Mouse (Mus musculus) bone marrow macrophage, adult 2 months (primary cell): ENCODE data around the gene Ccdc33. TPM values are rescaled to one million over a fixed set of nuclear protein-coding genes. Genes with fewer than 3 reads are reported as not detected.

Experiments used
- H3K27ac ChIP-seq: 2 replicates; pipeline ENCODE4 v1.5.1; 2012; ENCODE audit warnings: low read depth, low read length; ENCODE audit not compliant: insufficient read depth
- H3K4me1 ChIP-seq: 2 replicates; pipeline ENCODE4 v1.6.1; 2012; ENCODE audit warnings: low read length; ENCODE audit not compliant: control insufficient read depth, insufficient read depth
- H3K4me3 ChIP-seq: 2 replicates; pipeline ENCODE4 v1.5.1; 2012; ENCODE audit warnings: mild to moderate bottlenecking, low read length, moderate library complexity; ENCODE audit not compliant: insufficient read depth
- CTCF ChIP-seq: IDR thresholded peaks from 2 replicates; pipeline ENCODE4 v1.5.1; 2012; ENCODE audit warnings: low read depth, mild to moderate bottlenecking, low read length, moderate library complexity
- POLR2A ChIP-seq: IDR thresholded peaks from 2 replicates; pipeline ENCODE4 v1.6.1; 2012; ENCODE audit warnings: mild to moderate bottlenecking, low read depth, low read length, borderline replicate concordance
- polyA plus RNA-seq: library from polyadenylated mRNA; stranded (reverse); fragments of >200 nt; gene quantifications from 2 replicates; pipeline ENCODE4 v1.2.4, GENCODE M21; 2012; ENCODE audit not compliant: missing spikeins, insufficient read depth, insufficient read length

Gene Ccdc33
- polyA plus RNA-seq: not detected in 2 replicates

DNA sequence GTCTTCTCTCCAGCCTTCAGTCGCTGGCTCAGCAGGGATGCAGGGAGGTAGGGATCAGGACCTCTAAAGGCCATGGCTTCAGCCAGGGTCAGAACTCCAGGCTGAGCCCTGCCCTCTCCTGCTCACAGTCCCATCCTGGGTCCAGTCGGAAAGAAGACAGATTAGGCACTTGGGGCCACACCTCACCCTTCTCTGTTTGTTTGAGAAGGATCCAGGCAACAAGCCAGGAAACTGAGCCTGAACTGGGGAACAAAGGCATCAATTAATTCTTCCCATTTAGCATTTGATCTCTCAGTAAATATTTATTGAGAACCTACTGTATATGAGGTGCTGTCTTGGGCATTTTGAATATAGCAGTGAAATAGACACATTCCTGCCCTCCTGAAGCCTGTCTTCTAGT is at the start of gene Ccdc33:
Gene Ccdc33 (minus strand): TSS at position 153 of the 400 bp plus-strand sequence.
- H3K27ac ChIP-seq: no peak within 1 kb of the TSS
- no peak for TF ChIP-seq POLR2A
- TF ChIP-seq CTCF: no peak
- H3K4me1 ChIP-seq: no peaks in the 10 kb centered on the region
- no peak within 1 kb of the TSS for H3K4me3 ChIP-seq

- Histone ChIP-seq H3K4me1 (no peaks in the 10 kb centered on the region), H3K4me3 (no peak overlapping the region), H3K27ac (no peak overlapping the region)
- TF ChIP-seq POLR2A (no peak), CTCF (no peak)
These were observed 47.2 kb upstream of the Ccdc33 start for GRCm38 (mm10) chr9:58165779-58166178.

GRCm38 (mm10) chr9:58163146-58163545 is 44.5 kb upstream of the Ccdc33 start:
- TF ChIP-seq CTCF: no peak
- TF ChIP-seq POLR2A: no peak
- Histone ChIP-seq H3K4me1 (no peaks in the 10 kb centered on the region), H3K27ac (no peak overlapping the region), H3K4me3 (no peak overlapping the region)

DNA sequence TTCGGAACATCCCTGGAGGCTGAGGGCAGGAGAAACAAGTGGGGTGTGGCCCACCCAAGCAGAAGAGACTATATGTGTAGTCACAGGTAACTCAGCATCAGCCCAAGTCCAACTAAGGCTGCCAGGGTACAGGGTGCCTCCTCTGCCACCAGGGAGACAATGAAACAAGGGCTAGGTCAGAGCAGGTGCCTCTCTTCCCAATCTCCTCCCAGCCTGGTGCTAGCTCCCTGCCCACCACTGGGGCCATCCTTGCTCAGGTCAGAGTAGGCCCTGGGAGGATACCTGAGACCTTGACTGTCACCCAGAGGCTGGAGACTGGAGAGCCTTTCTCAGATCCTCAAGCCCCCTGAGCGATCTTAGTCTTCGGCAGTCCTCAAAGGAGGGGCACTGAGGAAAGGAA is 43.5 kb upstream of the Ccdc33 start:
- TF ChIP-seq CTCF: no peak
- TF ChIP-seq POLR2A: no peak
- no peak overlapping the region for H3K4me3 ChIP-seq
- no peaks in the 10 kb centered on the region for H3K4me1 ChIP-seq
- no peak overlapping the region for H3K27ac ChIP-seq

GRCm38 (mm10) chr9:58160315-58160714 is 41.7 kb upstream of the Ccdc33 start:
- Histone ChIP-seq H3K4me1 (no peaks in the 10 kb centered on the region), H3K4me3 (no peak overlapping the region), H3K27ac (no peak overlapping the region)
- no peak for TF ChIP-seq POLR2A
- TF ChIP-seq CTCF: no peak

- no peak overlapping the region for H3K27ac ChIP-seq
- TF ChIP-seq CTCF (no peak), POLR2A (no peak)
- no peaks in the 10 kb centered on the region for H3K4me1 ChIP-seq
- no peak overlapping the region for H3K4me3 ChIP-seq
These were observed 41.2 kb upstream of the Ccdc33 start for GRCm38 (mm10) chr9:58159855-58160254.

DNA sequence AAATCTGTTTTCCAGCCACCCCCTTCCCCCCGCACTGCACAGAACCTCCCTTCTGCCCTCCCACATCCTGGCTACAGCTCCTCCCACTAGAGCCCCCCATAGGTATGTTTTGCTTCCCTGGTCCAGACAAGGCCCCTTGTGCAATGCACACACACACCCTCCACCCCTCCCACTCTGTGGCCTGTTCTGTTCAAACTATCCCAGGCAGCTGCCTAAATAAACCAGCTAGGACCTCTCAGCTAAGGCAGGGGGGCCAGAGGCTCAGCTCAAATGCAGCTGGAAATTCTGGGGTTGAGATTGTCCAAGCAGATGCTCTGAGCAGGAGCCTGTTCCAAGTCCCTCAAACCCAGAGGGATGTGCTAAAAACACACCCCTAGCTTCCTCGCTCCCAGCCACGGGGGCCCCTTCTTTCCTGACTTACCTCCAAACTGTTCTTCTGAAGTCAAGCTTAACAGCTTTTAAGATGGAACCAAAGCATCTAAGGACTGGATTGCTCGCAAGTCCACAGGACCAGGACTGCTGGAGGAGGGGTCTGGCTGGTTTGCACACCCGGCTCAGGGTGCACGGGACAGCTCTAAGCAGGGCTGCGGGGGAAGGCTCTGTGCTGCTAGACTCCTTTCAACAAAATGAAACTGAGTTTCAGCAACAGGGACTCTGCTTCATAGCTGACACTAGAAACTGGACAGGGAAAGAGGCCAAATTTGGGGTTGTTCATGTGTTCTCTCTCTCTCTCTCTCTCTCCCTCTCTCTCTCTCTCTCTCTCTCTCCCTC is 40.1 kb upstream of the Ccdc33 start:
- Histone ChIP-seq H3K4me3 (no peak overlapping the region), H3K4me1 (no peaks in the 10 kb centered on the region), H3K27ac (no peak overlapping the region)
- TF ChIP-seq POLR2A (no peak), CTCF (no peak)

DNA sequence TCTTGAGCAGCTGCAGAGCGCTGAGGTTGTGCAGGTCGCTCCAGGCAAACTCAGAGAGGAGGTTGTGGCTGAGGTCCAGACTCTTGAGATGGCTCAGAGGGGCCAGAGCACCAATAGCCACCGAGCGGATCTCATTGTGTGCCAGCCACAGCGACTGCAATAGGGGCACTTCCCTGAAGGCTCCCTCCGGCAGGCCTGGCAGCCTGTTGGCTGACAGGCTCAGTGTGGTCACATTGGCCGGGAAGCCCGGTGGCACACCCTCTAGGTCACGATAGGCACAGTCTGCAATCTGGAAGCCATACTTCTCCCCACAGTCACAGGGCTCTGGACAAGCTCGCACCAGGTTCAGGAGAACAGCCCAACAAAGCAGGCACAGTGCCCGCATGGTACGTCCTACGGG is 39.2 kb upstream of the Ccdc33 start:
- H3K4me3 ChIP-seq: no peak overlapping the region
- H3K27ac ChIP-seq: no peak overlapping the region

DNA sequence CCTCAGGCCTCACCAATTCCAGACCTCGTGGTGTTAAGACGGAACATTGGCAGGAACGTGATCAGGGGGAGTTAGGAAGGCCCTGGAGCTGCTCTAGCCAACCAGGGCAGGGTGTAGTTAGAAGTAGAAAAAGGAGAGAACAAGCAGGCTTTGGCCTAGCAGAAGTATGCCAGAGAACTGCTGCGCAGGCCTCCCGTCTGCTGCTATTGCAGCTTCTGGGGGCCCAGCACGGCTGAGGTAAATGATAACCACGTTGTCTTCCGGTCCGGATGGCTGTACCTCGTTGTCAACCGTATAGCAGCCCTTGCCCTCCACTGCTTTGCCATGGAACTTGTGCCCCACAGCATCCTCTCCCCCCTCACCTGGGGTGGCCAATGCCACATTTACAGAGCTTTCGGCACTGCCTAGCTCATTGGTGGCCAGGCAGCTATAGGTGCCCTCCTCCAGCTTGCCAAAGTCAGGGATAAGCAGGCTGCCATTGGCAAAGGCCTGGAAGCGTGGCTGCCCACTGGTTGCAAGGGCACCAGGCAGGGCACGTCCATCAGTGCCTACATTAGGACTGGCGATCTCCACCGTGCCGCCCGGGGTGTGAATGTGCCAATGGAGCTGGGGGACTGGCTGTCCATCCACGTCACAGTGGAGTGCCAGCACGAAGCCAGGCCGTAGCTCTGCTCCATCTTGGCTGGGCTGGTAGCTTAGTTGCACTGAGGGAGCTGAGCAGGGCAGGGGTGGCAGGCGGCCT is 38.4 kb upstream of the Ccdc33 start:
- Histone ChIP-seq H3K27ac (no peak overlapping the region), H3K4me3 (no peak overlapping the region), H3K4me1 (no peaks in the 10 kb centered on the region)
- TF ChIP-seq POLR2A: no peak

More for the DNA sequence above, 39.2 kb upstream of the Ccdc33 start:
- H3K4me1 ChIP-seq: no peaks in the 10 kb centered on the region
- no peak for TF ChIP-seq POLR2A
- TF ChIP-seq CTCF: no peak

GRCm38 (mm10) chr9:58155366-58155765 is 36.7 kb upstream of the Ccdc33 start:
- Histone ChIP-seq H3K4me3 (no peak overlapping the region), H3K27ac (no peak overlapping the region), H3K4me1 (no peaks in the 10 kb centered on the region)
- TF ChIP-seq POLR2A (no peak), CTCF (no peak)

DNA sequence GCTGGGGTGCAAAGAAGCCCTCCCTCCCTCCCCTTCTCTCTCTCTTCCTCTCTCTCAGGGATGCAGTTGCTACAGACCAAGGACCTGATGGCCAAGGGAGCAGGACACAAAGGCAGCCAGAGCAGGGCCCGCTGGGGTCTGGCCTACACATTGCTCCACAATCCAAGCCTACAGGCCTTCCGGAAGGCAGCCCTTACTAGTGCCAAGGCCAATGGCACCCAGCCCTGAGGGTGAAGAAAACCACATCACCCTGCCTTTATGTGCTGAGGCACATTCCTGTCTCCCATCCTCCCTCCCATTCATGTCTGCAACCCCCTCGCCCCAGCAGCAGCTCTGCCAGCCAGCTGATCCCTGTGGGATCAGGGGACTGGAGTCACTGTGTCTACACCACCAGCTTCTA is 34.5 kb upstream of the Ccdc33 start:
- no peak overlapping the region for H3K27ac ChIP-seq
- H3K4me1 ChIP-seq: no peaks in the 10 kb centered on the region
- H3K4me3 ChIP-seq: no peak overlapping the region
- TF ChIP-seq CTCF (no peak), POLR2A (no peak)
